Mouse (Mus musculus) neural tube, embryonic 13.5 days (tissue): ENCODE measurements around the gene Vps8. TPM values are rescaled to one million over a fixed set of nuclear protein-coding genes. Genes with fewer than 3 reads are reported as not detected.

Experiments used
- ATAC-seq: fragments of 200-750 bp; cut with Nextera tagmentation; 2 replicates; pipeline ENCODE4 v1.8.0; 2017; ENCODE audit warnings: low read depth, mild to moderate bottlenecking, moderate TSS enrichment, moderate library complexity
- H3K27ac ChIP-seq: fragments of 300-500 bp; sonication (generic); replicated peaks from 2 replicates; pipeline ENCODE4 v1.5.1; 2015; ENCODE audit warnings: moderate library complexity, mild to moderate bottlenecking, inconsistent platforms
- H3K27me3 ChIP-seq: fragments of 300-500 bp; sonication (generic); 2 replicates; pipeline ENCODE4 v1.6.1; 2015; ENCODE audit warnings: mild to moderate bottlenecking, inconsistent platforms
- H3K36me3 ChIP-seq: fragments of 300-500 bp; sonication (generic); 2 replicates; pipeline ENCODE4 v1.6.1; 2015; ENCODE audit warnings: mild to moderate bottlenecking, inconsistent platforms
- H3K4me1 ChIP-seq: fragments of 300-500 bp; sonication (generic); replicated peaks from 2 replicates; pipeline ENCODE4 v1.6.1; 2015; ENCODE audit warnings: inconsistent platforms
- H3K4me2 ChIP-seq: fragments of 300-500 bp; sonication (generic); 2 replicates; pipeline ENCODE4 v1.6.1; 2015; ENCODE audit warnings: inconsistent platforms, mild to moderate bottlenecking, moderate library complexity
- H3K4me3 ChIP-seq: fragments of 300-500 bp; sonication (generic); 2 replicates; pipeline ENCODE4 v1.5.1; 2015; ENCODE audit warnings: mild to moderate bottlenecking, inconsistent platforms
- H3K9ac ChIP-seq: fragments of 300-500 bp; sonication (generic); 2 replicates; pipeline ENCODE4 v1.6.1; 2015; ENCODE audit warnings: moderate library complexity, mild to moderate bottlenecking, inconsistent platforms
- H3K9me3 ChIP-seq: fragments of 300-500 bp; sonication (generic); 2 replicates; pipeline ENCODE4 v1.6.1; 2016; ENCODE audit warnings: inconsistent platforms
- WGBS: fragments of 180-500 bp; shearing (Covaris S2); methylation state at CpG from one replicate; pipeline ENCODE4 v1.1.7; 2015; 5-methylcytosine and 5-hydroxymethylcytosine counted together
- polyA plus RNA-seq: library from polyadenylated mRNA; unstranded; fragments of >200 nt; fragmentation: Nextera tagmentation; extraction: Ambion mirVana; gene quantifications from 2 replicates; pipeline ENCODE4 v1.2.1, GENCODE M21; 2015

The Vps8 gene
- polyA plus RNA-seq, 1 experiment from 2014 or later, result 26.7 TPM

GRCm38 (mm10) chr16:21448464-21448863 lies 25.5 kb downstream of the Vps8 start:
- WGBS, result 88% methylated on average over 5 of the region's 5 CpGs
- no peak for ATAC-seq

GRCm38 (mm10) chr16:21449890-21450289 lies 27.0 kb downstream of the Vps8 start:
- WGBS, result 70% methylated on average over 8 of the region's 8 CpGs
- Histone ChIP-seq H3K4me2 (no peak overlapping the region), H3K9ac (no peak overlapping the region), H3K4me1 (no peaks in the 10 kb centered on the region), H3K27ac (no peak overlapping the region), H3K36me3 (peaks cover 9% of the 10 kb centered on the region), H3K4me3 (no peak overlapping the region), H3K27me3 (no peaks in the 10 kb centered on the region), H3K9me3 (no peaks in the 10 kb centered on the region)
- ATAC-seq, result no peak

More at GRCm38 (mm10) chr16:21448464-21448863, 25.5 kb downstream of the Vps8 start:
- Histone ChIP-seq H3K36me3 (peaks cover 22% of the 10 kb centered on the region), H3K27ac (no peak overlapping the region), H3K4me2 (no peak overlapping the region), H3K4me3 (no peak overlapping the region), H3K4me1 (no peaks in the 10 kb centered on the region), H3K9ac (no peak overlapping the region), H3K9me3 (no peaks in the 10 kb centered on the region), H3K27me3 (no peaks in the 10 kb centered on the region)

- H3K4me1 ChIP-seq, result no peaks in the 10 kb centered on the region; the same call in 1 of the 2 replicates
- H3K9me3 ChIP-seq, result no peaks in the 10 kb centered on the region
- no peak overlapping the region for H3K4me2 ChIP-seq
- peaks cover 19% of the 10 kb centered on the region for H3K36me3 ChIP-seq
- WGBS, result 82% methylated on average over 6 of the region's 6 CpGs
- no peak overlapping the region for H3K9ac ChIP-seq
- no peak overlapping the region for H3K27ac ChIP-seq
- no peak for ATAC-seq
- H3K27me3 ChIP-seq, result no peaks in the 10 kb centered on the region
- H3K4me3 ChIP-seq, result no peak overlapping the region
These were observed 29.7 kb downstream of the Vps8 start for GRCm38 (mm10) chr16:21452569-21452968.

GRCm38 (mm10) chr16:21457639-21458369 lies 34.9 kb downstream of the Vps8 start:
- Histone ChIP-seq H3K4me2 (no peak overlapping the region), H3K27ac (no peak overlapping the region), H3K4me3 (no peak overlapping the region), H3K9ac (no peak overlapping the region), H3K4me1 (no peaks in the 10 kb centered on the region; the same call in 1 of the 2 replicates), H3K27me3 (no peaks in the 10 kb centered on the region), H3K9me3 (no peaks in the 10 kb centered on the region), H3K36me3 (peaks cover 53% of the 10 kb centered on the region)
- WGBS, result 79% methylated on average over 14 of the region's 14 CpGs
- no peak for ATAC-seq

GRCm38 (mm10) chr16:21465868-21466267 lies 43.0 kb downstream of the Vps8 start:
- Histone ChIP-seq H3K9me3 (no peaks in the 10 kb centered on the region), H3K4me2 (no peak overlapping the region), H3K4me1 (no peaks in the 10 kb centered on the region), H3K9ac (no peak overlapping the region), H3K36me3 (peaks cover 64% of the 10 kb centered on the region), H3K27me3 (no peaks in the 10 kb centered on the region), H3K27ac (no peak overlapping the region), H3K4me3 (no peak overlapping the region)
- WGBS, result 61% methylated on average over 8 of the region's 8 CpGs
- no peak for ATAC-seq

GRCm38 (mm10) chr16:21470416-21470815 lies 47.5 kb downstream of the Vps8 start:
- Histone ChIP-seq H3K9ac (no peak overlapping the region), H3K4me3 (no peak overlapping the region), H3K27ac (no peak overlapping the region), H3K9me3 (no peaks in the 10 kb centered on the region; the same call in 1 of the 2 replicates), H3K4me2 (no peak overlapping the region), H3K4me1 (no peaks in the 10 kb centered on the region), H3K36me3 (peaks cover 69% of the 10 kb centered on the region), H3K27me3 (no peaks in the 10 kb centered on the region)
- ATAC-seq, result no peak
- 87% methylated on average over 4 of the region's 4 CpGs for WGBS

GRCm38 (mm10) chr16:21477074-21477473 lies 54.2 kb downstream of the Vps8 start:
- H3K9me3 ChIP-seq, result no peaks in the 10 kb centered on the region; the same call in 1 of the 2 replicates
- no peak overlapping the region for H3K9ac ChIP-seq
- no peak overlapping the region for H3K4me2 ChIP-seq
- H3K4me1 ChIP-seq, result no peaks in the 10 kb centered on the region
- H3K36me3 ChIP-seq, result peaks cover 80% of the 10 kb centered on the region
- 84% methylated on average over 4 of the region's 4 CpGs for WGBS
- no peak for ATAC-seq
- H3K27ac ChIP-seq, result no peak overlapping the region
- no peak overlapping the region for H3K4me3 ChIP-seq
- H3K27me3 ChIP-seq, result no peaks in the 10 kb centered on the region

- Histone ChIP-seq H3K27ac (no peak overlapping the region), H3K4me3 (no peak overlapping the region), H3K27me3 (no peaks in the 10 kb centered on the region), H3K36me3 (peaks cover 67% of the 10 kb centered on the region), H3K9me3 (no peaks in the 10 kb centered on the region; the same call in 1 of the 2 replicates), H3K9ac (no peak overlapping the region), H3K4me1 (no peaks in the 10 kb centered on the region), H3K4me2 (no peak overlapping the region)
- no peak for ATAC-seq
- WGBS, result 94% methylated on average over 9 of the region's 9 CpGs
These were observed 55.5 kb downstream of the Vps8 start for GRCm38 (mm10) chr16:21478376-21478775.

- Histone ChIP-seq H3K36me3 (peaks cover 21% of the 10 kb centered on the region), H3K9me3 (no peaks in the 10 kb centered on the region), H3K4me3 (no peak overlapping the region), H3K27ac (no peak overlapping the region), H3K4me2 (no peak overlapping the region), H3K4me1 (no peaks in the 10 kb centered on the region), H3K27me3 (no peaks in the 10 kb centered on the region), H3K9ac (no peak overlapping the region)
- ATAC-seq, result no peak
- WGBS, result 92% methylated on average over 5 of the region's 5 CpGs
These were observed 60.9 kb downstream of the Vps8 start for GRCm38 (mm10) chr16:21483803-21484202.

GRCm38 (mm10) chr16:21485716-21486115 lies 62.8 kb downstream of the Vps8 start:
- ATAC-seq, result no peak
- no peak overlapping the region for H3K4me2 ChIP-seq
- 61% methylated on average over 5 of the region's 5 CpGs for WGBS

GRCm38 (mm10) chr16:21488413-21488812 lies 65.5 kb downstream of the Vps8 start:
- Histone ChIP-seq H3K4me1 (peaks cover 15% of the 10 kb centered on the region), H3K4me3 (no peak overlapping the region), H3K36me3 (peaks cover 4% of the 10 kb centered on the region; the same call in 1 of the 2 replicates), H3K9me3 (no peaks in the 10 kb centered on the region), H3K4me2 (no peak overlapping the region), H3K27me3 (no peaks in the 10 kb centered on the region), H3K27ac (no peak overlapping the region), H3K9ac (no peak overlapping the region)
- 50% methylated on average over 4 of the region's 4 CpGs for WGBS
- ATAC-seq, result 0 out of 2 replicates have a peak, but pooled peaks have one; percentile 19

More at GRCm38 (mm10) chr16:21485716-21486115, 62.8 kb downstream of the Vps8 start:
- Histone ChIP-seq H3K9me3 (no peaks in the 10 kb centered on the region), H3K36me3 (peaks cover 4% of the 10 kb centered on the region; the same call in 1 of the 2 replicates), H3K27me3 (no peaks in the 10 kb centered on the region), H3K27ac (no peak overlapping the region), H3K4me1 (no peaks in the 10 kb centered on the region), H3K4me3 (no peak overlapping the region), H3K9ac (no peak overlapping the region)

- Histone ChIP-seq H3K27ac (peak overlapping the region; percentile 64), H3K4me2 (no peak overlapping the region), H3K4me1 (peaks cover 15% of the 10 kb centered on the region), H3K9me3 (no peaks in the 10 kb centered on the region), H3K4me3 (no peak overlapping the region), H3K27me3 (no peaks in the 10 kb centered on the region), H3K9ac (no peak overlapping the region), H3K36me3 (0 out of 2 replicates have a peak, but pooled peaks cover 19% of the 10 kb centered on the region)
- 65% methylated on average over 5 of the region's 5 CpGs for WGBS
- no peak for ATAC-seq
These were observed 69.4 kb downstream of the Vps8 start for GRCm38 (mm10) chr16:21492346-21492745.
